Mouse (Mus musculus): ENCODE measurements around the gene Adamts12. TPM values are rescaled to one million over a fixed set of nuclear protein-coding genes. Genes with fewer than 3 reads are reported as not detected.

The Adamts12 gene
- polyA plus RNA-seq, 1 experiment, result 0.42 TPM

DNA sequence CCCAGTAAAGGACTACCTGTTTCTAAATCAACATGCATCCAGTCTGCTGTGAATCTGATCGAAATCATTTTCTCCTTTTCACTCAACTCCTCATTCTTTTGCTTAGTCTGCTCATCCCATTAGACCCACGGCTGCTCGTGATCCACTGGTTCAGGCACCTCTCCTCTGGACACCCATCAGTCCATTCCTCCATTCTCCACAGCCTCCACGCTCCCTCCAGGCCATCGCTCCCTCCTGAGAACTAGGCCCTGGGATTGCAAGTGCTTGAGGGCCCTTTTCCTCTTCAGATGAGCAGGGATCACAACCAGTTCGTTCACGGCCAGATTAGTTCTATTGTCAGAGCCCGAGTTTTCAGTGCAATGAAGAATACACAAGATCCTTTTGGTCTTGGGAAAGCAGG lies 316.0 kb downstream of the Adamts12 start:
- no peak for DNase-seq (ENCODE audit: extremely low spot score in 1 of 2, low spot score in 1 of 2)

DNA sequence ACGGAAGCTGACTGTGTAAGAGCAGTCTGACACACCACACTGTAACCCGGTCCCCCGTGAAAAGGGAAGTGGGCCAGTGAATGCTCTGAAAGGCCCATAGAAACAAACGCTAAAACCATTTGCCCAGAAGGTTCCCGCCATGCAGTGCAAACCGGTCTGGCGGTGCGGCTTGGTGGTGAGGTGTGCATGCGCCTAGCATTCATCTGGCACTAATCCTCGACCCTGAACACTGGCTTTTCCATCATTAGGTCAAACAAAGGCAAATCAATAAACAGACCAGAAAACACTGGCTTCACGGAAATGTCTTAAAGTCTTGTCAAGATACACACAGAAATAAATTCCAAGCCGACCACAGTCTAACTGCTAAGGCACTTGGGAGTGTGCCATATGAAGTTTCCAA lies 318.0 kb downstream of the Adamts12 start:
- DNase-seq (ENCODE audit: extremely low spot score in 1 of 2, low spot score in 1 of 2), result no peak

DNA sequence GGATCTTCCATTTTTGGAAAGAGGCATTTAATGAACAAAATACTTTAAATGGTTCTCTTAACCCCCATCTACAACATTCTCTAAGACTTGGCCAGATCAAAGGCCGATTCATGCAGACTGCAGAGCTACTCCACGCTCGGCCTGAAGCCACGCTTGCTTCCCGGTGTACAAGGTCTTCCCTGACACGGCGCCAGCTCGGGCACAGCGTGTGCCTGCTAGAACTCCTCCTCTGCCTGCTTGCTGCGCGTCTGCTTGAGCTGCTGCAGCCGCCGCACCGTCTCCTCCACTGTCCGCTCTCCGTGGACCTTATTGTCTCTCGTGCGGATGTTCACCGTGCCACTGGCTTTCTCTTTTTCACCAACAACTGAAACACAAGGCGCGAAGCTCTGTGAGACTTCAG lies 319.2 kb downstream of the Adamts12 start:
- DNase-seq (ENCODE audit: extremely low spot score in 1 of 2, low spot score in 1 of 2), result no peak

DNA sequence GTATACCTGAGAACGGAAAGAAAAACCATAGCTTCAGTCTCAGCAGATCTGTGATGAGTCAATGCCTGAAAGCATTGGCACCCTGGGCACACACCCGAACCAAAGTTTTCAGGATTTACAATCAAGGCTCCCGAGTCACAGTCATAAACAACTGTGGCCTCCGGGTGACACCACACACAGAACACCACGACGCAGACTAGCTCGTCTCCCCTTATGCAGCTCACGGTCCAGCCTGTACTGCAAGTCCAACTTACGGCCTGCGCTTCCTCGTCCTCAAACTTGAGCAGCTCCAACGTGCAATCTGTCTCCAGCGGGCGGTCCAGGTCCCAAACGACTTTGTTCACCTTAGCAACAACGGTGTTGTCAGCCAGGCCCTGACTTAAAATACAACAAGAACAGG lies 328.3 kb downstream of the Adamts12 start:
- DNase-seq (ENCODE audit: extremely low spot score in 1 of 2, low spot score in 1 of 2), result no peak

DNA sequence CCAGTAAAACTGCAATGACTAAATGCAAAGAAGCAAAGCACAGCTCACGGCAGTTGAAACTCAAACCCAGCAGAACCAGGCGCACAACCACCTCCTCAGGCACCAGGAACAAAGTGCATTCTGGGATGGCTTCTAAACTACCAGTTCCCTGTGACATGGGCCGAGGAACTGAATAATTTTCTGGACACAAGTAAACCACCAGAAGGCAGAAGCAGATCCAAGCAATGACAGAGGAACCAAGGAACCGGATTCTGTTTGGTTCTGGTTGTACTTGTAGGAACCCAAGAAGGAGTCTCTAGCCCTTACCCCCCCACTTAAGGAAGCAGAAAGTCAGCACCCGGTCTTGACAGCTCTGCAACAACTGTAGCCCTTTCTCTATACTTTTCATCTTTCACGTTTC lies 331.8 kb downstream of the Adamts12 start:
- no peak for DNase-seq (ENCODE audit: extremely low spot score in 1 of 2, low spot score in 1 of 2)

Other genes with a start within 250 kb of the Adamts12 start
- 0.04 and 0.06 TPM in 2 replicates for gene C1qtnf3, start 112.5 kb upstream of the Adamts12 start, polyA plus RNA-seq (2012; rRNA removed)
- gene Amacr, start 83.0 kb upstream of the Adamts12 start, polyA plus RNA-seq (2012; rRNA removed), result 12.1 and 14.5 TPM in 2 replicates
- gene Slc45a2, start 64.1 kb upstream of the Adamts12 start, polyA plus RNA-seq (2012; rRNA removed), result 0.04 and 0.06 TPM in 2 replicates
- 1.3 and 1.4 TPM in 2 replicates for gene Rxfp3, start 26.8 kb upstream of the Adamts12 start, polyA plus RNA-seq (2012; rRNA removed)

All from frontal cortex, adult 2 months (tissue).